Mouse (Mus musculus) ZHBTc4 (cell line): Measurements from ENCODE around the gene Il1rapl1.

Source experiments
- DNase-seq: peaks from one replicate; pipeline ENCODE4 v3.0.0-alpha.2; 2011; ENCODE audit warnings: low read depth, low spot score

The Il1rapl1 gene

GRCm38 (mm10) chrX:88115609-88116073 lies at the start of gene Il1rapl1:
Gene Il1rapl1, minus strand, starts transcription at chrX:88115645.
- no peak for DNase-seq

- DNase-seq = peak; percentile 76
Measured at GRCm38 (mm10) chrX:88158037-88158436, 42.6 kb upstream of the Il1rapl1 start.

GRCm38 (mm10) chrX:88125612-88126011 lies 10.2 kb upstream of the Il1rapl1 start:
- no peak for DNase-seq

GRCm38 (mm10) chrX:88120070-88120469 lies 4.6 kb upstream of the Il1rapl1 start:
- no peak for DNase-seq

- peak; percentile 8 for DNase-seq
Measured at GRCm38 (mm10) chrX:88117858-88118257, 2.4 kb upstream of the Il1rapl1 start.

GRCm38 (mm10) chrX:88116326-88116725 lies 881 bp upstream of the Il1rapl1 start:
- DNase-seq = peak; percentile 36

- no peak for DNase-seq
Measured at GRCm38 (mm10) chrX:88113561-88113960, 1.9 kb downstream of the Il1rapl1 start.

GRCm38 (mm10) chrX:88112254-88112653 lies 3.2 kb downstream of the Il1rapl1 start:
- DNase-seq = no peak

- no peak for DNase-seq
Measured at GRCm38 (mm10) chrX:88109733-88110132, 5.7 kb downstream of the Il1rapl1 start.

GRCm38 (mm10) chrX:88093936-88094569 lies 21.4 kb downstream of the Il1rapl1 start:
- DNase-seq = no peak

GRCm38 (mm10) chrX:88089873-88090272 lies 25.6 kb downstream of the Il1rapl1 start:
- no peak for DNase-seq

GRCm38 (mm10) chrX:88072741-88073419 lies 42.6 kb downstream of the Il1rapl1 start:
- no peak for DNase-seq

GRCm38 (mm10) chrX:88070368-88070767 lies 45.1 kb downstream of the Il1rapl1 start:
- DNase-seq = no peak

- no peak for DNase-seq
Measured at GRCm38 (mm10) chrX:88043556-88043955, 71.9 kb downstream of the Il1rapl1 start.

GRCm38 (mm10) chrX:88038984-88039383 lies 76.5 kb downstream of the Il1rapl1 start:
- no peak for DNase-seq

GRCm38 (mm10) chrX:87897172-87897571 lies 218.3 kb downstream of the Il1rapl1 start:
- no peak for DNase-seq

GRCm38 (mm10) chrX:87891916-87892315 lies 223.5 kb downstream of the Il1rapl1 start:
- no peak for DNase-seq

- no peak for DNase-seq
Measured at GRCm38 (mm10) chrX:87854107-87854506, 261.3 kb downstream of the Il1rapl1 start.

- DNase-seq = no peak
Measured at GRCm38 (mm10) chrX:87813884-87814283, 301.6 kb downstream of the Il1rapl1 start.

- no peak for DNase-seq
Measured at GRCm38 (mm10) chrX:87807717-87808116, 307.7 kb downstream of the Il1rapl1 start.

- no peak for DNase-seq
Measured at GRCm38 (mm10) chrX:87793011-87793410, 322.4 kb downstream of the Il1rapl1 start.

- no peak for DNase-seq
Measured at GRCm38 (mm10) chrX:87710589-87710988, 404.9 kb downstream of the Il1rapl1 start.

- no peak for DNase-seq
Measured at GRCm38 (mm10) chrX:87663856-87664255, 451.6 kb downstream of the Il1rapl1 start.
